Mouse (Mus musculus): ENCODE measurements around the gene Cdkn1a.
A peak's percentile ranks its signal among the peaks of the same experiment; 100 is the strongest.

Cdkn1a gene

DNA sequence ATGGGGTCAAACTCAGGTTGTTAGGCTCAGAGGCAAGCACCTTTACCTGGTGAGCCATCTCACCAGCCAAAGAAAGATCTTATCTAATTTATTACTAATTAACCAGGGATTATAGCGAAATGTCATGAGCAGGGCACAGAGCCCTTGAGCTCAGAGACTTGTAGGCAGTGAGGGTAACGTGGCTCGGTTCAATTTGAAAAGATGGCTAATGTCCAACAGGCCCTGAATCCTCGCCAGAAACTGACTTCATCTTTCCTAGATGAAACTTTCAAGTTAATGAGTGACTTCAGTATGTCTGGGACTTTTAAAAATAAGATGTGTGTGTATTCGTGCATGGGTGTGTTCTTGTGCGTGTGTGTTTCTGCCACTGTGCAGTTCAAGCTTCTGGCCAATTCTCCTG lies 32.0 kb downstream of the Cdkn1a start:
- DNase-seq = peak; percentile 58

DNA sequence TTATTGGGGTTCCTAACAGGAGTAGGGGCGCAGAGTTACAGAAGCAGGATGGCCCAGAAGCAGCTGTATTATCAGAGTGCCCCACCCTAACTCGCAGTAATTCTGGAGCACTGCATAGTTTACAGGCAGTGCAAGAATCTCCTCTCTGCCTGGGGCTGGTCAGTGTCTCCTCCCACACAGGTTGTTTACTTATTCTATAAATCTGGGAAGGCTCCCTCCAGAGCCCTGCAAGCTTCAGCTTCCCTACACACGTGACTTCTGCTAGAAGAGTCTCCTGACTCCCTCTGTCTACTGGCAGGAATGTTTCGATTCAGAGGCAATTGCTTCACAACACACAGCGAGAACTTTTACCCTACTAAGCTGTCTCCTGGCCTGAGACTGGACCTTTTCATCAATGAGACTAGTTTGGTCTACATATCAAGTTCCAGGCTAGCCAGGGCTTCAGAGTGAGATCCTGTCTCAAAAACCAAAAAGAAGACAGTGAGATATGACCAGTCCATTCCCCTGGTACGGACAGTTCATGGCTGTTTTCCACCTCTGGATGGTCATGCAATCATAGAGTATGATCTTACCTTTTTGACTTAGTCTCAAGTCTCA lies 32.9 kb downstream of the Cdkn1a start:
- peak; percentile 70 for DNase-seq

- DNase-seq = no peak
These were observed 35.8 kb downstream of the Cdkn1a start for GRCm38 (mm10) chr17:29126561-29126960.

GRCm38 (mm10) chr17:29129341-29129740 lies 38.6 kb downstream of the Cdkn1a start:
- no peak for DNase-seq

GRCm38 (mm10) chr17:29135066-29135465 lies 44.3 kb downstream of the Cdkn1a start:
- no peak for DNase-seq

- DNase-seq = peak; percentile 73
These were observed 45.5 kb downstream of the Cdkn1a start for GRCm38 (mm10) chr17:29136236-29136635.

- no peak for DNase-seq
These were observed 47.1 kb downstream of the Cdkn1a start for GRCm38 (mm10) chr17:29137906-29138305.

DNA sequence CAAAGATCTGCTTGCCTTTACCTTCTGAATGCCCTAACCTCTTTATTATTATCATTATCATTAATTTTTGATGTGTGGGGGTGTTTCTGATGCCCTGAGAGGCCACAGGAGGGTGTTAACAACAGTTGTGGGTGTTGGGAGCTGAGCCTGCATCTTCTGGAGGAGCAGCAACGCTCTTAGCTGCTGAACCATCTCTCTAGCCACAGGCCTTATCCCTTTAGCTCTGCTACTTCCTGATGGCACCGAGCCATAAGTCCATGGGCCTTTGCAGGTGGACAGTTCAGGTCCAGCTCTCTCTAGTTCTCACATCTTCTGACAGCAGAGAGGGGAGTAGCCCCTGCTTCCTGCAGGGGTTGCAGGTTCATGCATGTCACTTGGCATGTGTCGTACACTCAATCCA lies 50.8 kb downstream of the Cdkn1a start:
- no peak for DNase-seq

GRCm38 (mm10) chr17:29143266-29143665 lies 52.5 kb downstream of the Cdkn1a start:
- DNase-seq = no peak

DNA sequence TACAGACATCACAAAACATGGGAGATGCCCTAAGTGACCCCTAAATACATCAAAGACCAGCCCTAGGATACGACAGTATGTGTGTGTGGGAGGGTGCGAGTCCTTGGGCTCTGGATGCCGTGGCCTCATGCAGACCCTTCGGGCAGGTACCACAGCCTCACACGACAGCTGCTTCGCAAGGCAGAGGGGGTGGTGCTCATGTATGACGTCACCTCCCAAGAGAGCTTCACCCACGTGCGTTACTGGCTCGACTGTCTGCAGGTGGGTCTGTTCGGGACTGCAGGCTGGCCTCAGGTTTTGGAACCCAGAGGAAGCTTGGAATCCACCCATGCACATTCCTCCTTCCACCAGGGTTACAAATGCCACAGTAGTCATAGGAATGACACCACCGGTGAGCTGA lies 54.3 kb downstream of the Cdkn1a start:
- no peak for DNase-seq

DNA sequence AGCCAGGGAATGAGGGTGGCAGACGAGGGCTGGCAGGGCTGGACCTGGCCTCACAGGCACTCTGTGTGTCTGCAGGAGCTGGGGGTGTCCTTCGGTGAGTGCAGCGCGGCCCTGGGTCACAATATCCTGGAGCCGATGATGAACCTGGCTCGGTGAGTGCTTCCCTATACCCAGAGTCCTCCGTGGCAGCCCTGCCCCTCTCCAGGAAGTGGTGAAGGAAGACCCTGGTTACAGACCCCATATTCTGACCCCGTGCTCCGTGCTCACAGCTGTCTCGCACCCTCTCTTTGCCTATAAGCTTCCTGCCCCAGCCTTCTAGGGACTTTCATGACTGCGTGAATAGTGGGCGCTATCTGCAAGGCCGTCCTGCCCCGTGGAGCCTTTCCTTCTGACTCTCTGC lies 56.5 kb downstream of the Cdkn1a start:
- DNase-seq = no peak

DNA sequence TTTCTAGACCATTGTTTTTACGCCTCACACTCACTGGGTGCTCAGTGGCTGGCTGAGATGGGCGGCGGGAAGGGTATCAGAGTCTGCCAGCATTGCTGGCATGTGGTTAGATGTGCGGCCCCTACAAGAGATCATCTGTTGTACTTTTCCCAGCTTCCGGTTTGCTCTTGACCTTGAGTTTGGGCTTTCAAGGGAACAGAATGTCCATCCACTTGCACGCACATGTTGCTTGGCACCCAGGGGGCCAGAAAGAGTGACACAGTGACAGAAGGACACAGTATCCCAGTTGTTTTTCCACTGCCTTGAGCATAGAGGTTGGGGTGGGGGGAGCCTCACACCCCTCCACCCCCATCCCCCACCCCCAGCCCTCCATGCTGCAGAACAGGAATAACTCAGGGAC lies 57.0 kb downstream of the Cdkn1a start:
- no peak for DNase-seq

DNA sequence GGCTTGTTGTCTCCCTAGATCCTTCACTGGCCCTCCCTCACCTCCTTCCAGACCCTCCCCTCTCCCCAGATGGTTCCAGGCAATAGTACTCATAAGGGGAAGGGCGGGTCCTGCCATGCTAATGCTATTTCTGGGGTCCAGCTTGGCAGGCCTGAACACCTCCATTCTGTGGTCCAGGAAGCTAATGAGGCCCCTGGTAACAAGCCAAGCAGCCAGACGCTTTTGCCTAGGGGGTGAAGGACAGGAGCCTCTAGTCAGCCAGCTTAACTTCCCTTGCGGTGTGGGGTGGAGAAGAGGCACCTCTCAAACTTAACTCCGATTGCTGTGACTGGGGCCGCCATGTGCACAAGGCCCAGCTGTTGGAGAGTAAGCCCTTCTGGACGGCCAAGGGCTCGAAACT lies 59.0 kb downstream of the Cdkn1a start:
- DNase-seq = no peak
